Mouse (Mus musculus): ENCODE measurements around the gene Cfap97d1. TPM values are rescaled to one million over a fixed set of nuclear protein-coding genes. Genes with fewer than 3 reads are reported as not detected.

Gene Cfap97d1
- polyA plus RNA-seq, 1 experiment from 2014 or later, result not detected

DNA sequence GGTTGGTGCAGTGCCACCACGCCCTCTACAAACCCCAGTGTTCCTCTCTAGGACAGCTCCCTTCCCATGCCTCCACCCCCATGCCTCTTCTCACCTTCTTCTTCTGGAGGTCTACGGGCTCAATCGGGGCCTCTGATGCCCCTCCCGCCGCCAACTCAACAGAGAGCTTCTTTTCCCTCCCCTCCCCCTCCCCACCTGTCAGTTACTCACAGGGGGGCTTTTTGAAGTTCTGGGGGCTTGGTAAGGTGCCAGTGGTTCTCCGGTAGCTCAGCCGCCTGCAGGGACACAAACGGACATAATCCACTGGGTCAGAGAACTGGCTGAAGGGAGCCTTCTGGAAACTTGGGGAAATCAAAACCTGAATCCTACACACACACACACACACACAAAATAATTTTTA is 27.4 kb downstream of the Cfap97d1 start:
- WGBS, result 73% methylated on average over 8 of the region's 8 CpGs
- no peak for ATAC-seq (replicated peaks; ENCODE audit: insufficient number of reproducible peaks, insufficient read depth, low FRiP score, low read depth)
- no peaks in the 10 kb centered on the region for H3K27me3 ChIP-seq
- no peak overlapping the region for H3K4me2 ChIP-seq
- no peak overlapping the region for H3K27ac ChIP-seq
- no peak overlapping the region for H3K9ac ChIP-seq
- no peaks in the 10 kb centered on the region for H3K9me3 ChIP-seq (replicated peaks)
- peaks cover 6% of the 10 kb centered on the region; the same call in 1 of the 2 replicates for H3K4me1 ChIP-seq (replicated peaks)
- H3K36me3 ChIP-seq, result no peaks in the 10 kb centered on the region
- H3K4me3 ChIP-seq, result no peak overlapping the region

- no peak for ATAC-seq (replicated peaks; ENCODE audit: insufficient number of reproducible peaks, insufficient read depth, low FRiP score, low read depth)
- Histone ChIP-seq H3K4me3 (no peak overlapping the region), H3K36me3 (no peaks in the 10 kb centered on the region), H3K27me3 (no peaks in the 10 kb centered on the region), H3K4me2 (no peak overlapping the region), H3K9ac (no peak overlapping the region), H3K27ac (no peak overlapping the region), H3K9me3 (replicated peaks) (no peaks in the 10 kb centered on the region), H3K4me1 (replicated peaks) (peaks cover 8% of the 10 kb centered on the region; the same call in 1 of the 2 replicates)
- 72% methylated on average over 8 of the region's 8 CpGs for WGBS
Observed at GRCm38 (mm10) chr11:102013201-102013600, 29.1 kb downstream of the Cfap97d1 start.

- ATAC-seq (replicated peaks; ENCODE audit: insufficient number of reproducible peaks, insufficient read depth, low FRiP score, low read depth), result no peak
- WGBS, result 74% methylated on average over 6 of the region's 6 CpGs
Observed at GRCm38 (mm10) chr11:102015472-102015871, 31.4 kb downstream of the Cfap97d1 start.

GRCm38 (mm10) chr11:102016136-102016535 is 32.1 kb downstream of the Cfap97d1 start:
- H3K27ac ChIP-seq, result peak overlapping the region; percentile 39
- H3K9me3 ChIP-seq (replicated peaks), result no peaks in the 10 kb centered on the region
- H3K4me3 ChIP-seq, result no peak overlapping the region
- H3K27me3 ChIP-seq, result no peaks in the 10 kb centered on the region
- H3K4me2 ChIP-seq, result no peak overlapping the region
- ATAC-seq (replicated peaks; ENCODE audit: insufficient number of reproducible peaks, insufficient read depth, low FRiP score, low read depth), result no peak
- H3K36me3 ChIP-seq, result no peaks in the 10 kb centered on the region
- H3K4me1 ChIP-seq (replicated peaks), result peaks cover 8% of the 10 kb centered on the region; the same call in 1 of the 2 replicates
- 89% methylated on average over 1 of the region's 1 CpGs for WGBS
- no peak overlapping the region for H3K9ac ChIP-seq

More at GRCm38 (mm10) chr11:102015472-102015871, 31.4 kb downstream of the Cfap97d1 start:
- Histone ChIP-seq H3K36me3 (no peaks in the 10 kb centered on the region), H3K27me3 (no peaks in the 10 kb centered on the region), H3K9me3 (replicated peaks) (no peaks in the 10 kb centered on the region), H3K4me2 (no peak overlapping the region), H3K4me3 (no peak overlapping the region), H3K4me1 (replicated peaks) (peaks cover 8% of the 10 kb centered on the region; the same call in 1 of the 2 replicates), H3K9ac (no peak overlapping the region), H3K27ac (no peak overlapping the region)

DNA sequence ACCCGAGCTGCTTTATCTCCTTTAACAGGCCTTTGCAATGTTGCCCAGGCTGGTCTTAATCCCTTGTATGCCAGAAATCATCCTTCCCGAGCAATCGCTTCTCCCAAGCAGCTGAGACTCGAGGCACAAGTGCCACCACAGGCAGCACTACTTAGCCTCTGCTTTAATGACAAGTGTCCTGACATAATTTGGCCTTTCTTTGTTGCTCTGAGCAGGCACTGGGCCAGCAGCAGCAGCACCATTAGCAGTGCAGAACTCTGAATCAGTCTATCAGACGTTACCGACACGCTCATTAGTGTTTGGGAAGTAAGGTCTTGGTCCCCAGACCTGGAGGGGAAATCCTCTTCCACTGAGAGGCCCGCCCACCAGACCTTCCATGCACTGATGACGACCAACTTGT is 35.7 kb downstream of the Cfap97d1 start:
- Histone ChIP-seq H3K27me3 (peaks cover 8% of the 10 kb centered on the region; the same call in 1 of the 2 replicates), H3K36me3 (no peaks in the 10 kb centered on the region), H3K27ac (no peak overlapping the region), H3K9ac (no peak overlapping the region), H3K4me3 (no peak overlapping the region), H3K4me2 (no peak overlapping the region), H3K4me1 (replicated peaks) (peaks cover 8% of the 10 kb centered on the region; the same call in 1 of the 2 replicates), H3K9me3 (replicated peaks) (no peaks in the 10 kb centered on the region)
- ATAC-seq (replicated peaks; ENCODE audit: insufficient number of reproducible peaks, insufficient read depth, low FRiP score, low read depth), result no peak
- WGBS, result 67% methylated on average over 9 of the region's 9 CpGs

DNA sequence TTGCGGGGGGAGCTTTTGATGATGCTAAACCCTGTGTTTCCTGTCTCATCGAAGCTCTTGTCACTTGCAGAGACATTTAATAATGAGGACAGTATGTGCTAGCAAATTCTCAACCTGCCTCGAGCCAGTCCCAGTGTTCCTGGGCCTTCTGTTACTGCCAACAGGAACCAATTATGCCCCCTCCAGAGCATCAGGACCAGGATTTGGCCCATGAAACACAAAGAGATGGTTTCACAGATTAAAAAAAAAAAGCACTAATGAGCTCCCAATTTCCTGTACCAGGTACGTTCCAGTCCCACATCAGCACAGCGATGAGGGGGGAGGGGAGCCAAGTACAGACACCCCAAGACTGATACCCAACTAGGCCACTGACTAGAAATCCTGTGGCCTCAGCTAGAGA is 37.1 kb downstream of the Cfap97d1 start:
- no peaks in the 10 kb centered on the region for H3K36me3 ChIP-seq
- H3K27me3 ChIP-seq, result peaks cover 8% of the 10 kb centered on the region; the same call in 1 of the 2 replicates
- ATAC-seq (replicated peaks; ENCODE audit: insufficient number of reproducible peaks, insufficient read depth, low FRiP score, low read depth), result no peak
- no peak overlapping the region for H3K9ac ChIP-seq
- 88% methylated on average over 5 of the region's 5 CpGs for WGBS
- H3K9me3 ChIP-seq (replicated peaks), result no peaks in the 10 kb centered on the region
- H3K4me1 ChIP-seq (replicated peaks), result peaks cover 8% of the 10 kb centered on the region
- H3K27ac ChIP-seq, result no peak overlapping the region
- no peak overlapping the region for H3K4me3 ChIP-seq
- no peak overlapping the region for H3K4me2 ChIP-seq

DNA sequence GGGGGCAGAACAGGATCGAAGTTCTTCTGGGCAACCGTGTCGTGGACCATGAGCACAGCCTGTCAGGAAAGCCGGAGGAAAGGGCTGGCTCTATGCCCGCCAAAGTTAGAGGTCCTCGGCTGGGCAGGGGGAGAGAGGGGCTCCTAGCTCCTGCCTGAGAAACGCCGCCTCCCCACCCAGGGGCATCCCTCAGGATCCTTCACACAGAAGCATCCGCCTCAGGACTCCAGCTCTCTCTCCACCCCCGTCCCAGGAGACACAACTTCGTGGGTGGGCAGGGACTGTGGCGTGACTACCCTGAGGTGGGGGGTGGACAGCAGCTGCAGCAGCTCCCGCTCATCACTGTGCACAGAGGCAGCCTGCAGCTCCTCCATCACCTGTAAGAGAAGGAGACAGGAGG is 39.3 kb downstream of the Cfap97d1 start:
- H3K9ac ChIP-seq, result no peak overlapping the region
- H3K27me3 ChIP-seq, result peaks cover 8% of the 10 kb centered on the region; the same call in 1 of the 2 replicates
- H3K4me1 ChIP-seq (replicated peaks), result peaks cover 14% of the 10 kb centered on the region
- H3K27ac ChIP-seq, result no peak overlapping the region
- no peaks in the 10 kb centered on the region for H3K36me3 ChIP-seq
- no peak for ATAC-seq (replicated peaks; ENCODE audit: insufficient number of reproducible peaks, insufficient read depth, low FRiP score, low read depth)
- WGBS, result 84% methylated on average over 13 of the region's 13 CpGs
- H3K4me3 ChIP-seq, result no peak overlapping the region
- no peak overlapping the region for H3K4me2 ChIP-seq
- no peaks in the 10 kb centered on the region for H3K9me3 ChIP-seq (replicated peaks)

GRCm38 (mm10) chr11:102024084-102024758 is 40.1 kb downstream of the Cfap97d1 start:
- Histone ChIP-seq H3K4me3 (no peak overlapping the region), H3K27ac (no peak overlapping the region), H3K4me1 (replicated peaks) (peaks cover 14% of the 10 kb centered on the region), H3K27me3 (peaks cover 8% of the 10 kb centered on the region; the same call in 1 of the 2 replicates), H3K9ac (no peak overlapping the region), H3K4me2 (no peak overlapping the region), H3K9me3 (replicated peaks) (no peaks in the 10 kb centered on the region), H3K36me3 (no peaks in the 10 kb centered on the region)
- ATAC-seq (replicated peaks; ENCODE audit: insufficient number of reproducible peaks, insufficient read depth, low FRiP score, low read depth), result no peak
- 75% methylated on average over 6 of the region's 6 CpGs for WGBS

DNA sequence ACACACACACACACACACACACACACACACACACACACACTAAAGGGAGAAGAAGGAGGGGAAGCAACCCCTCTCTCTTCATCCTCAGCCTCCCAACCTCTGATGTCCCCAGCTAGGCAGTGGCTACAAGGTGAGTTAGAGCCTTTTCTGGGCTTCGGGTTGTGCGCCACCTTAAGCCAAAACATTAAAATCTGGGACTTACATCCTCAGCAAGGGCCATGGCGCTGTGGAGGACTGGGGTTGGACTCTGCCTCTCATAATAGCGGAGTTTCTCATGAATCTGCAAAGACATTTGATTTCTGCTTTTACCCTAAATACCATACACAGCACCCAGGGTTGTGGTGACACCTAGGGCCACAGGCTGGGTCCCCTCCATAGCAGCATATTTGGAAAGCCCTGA is 40.8 kb downstream of the Cfap97d1 start:
- no peak overlapping the region for H3K4me3 ChIP-seq
- peaks cover 14% of the 10 kb centered on the region for H3K4me1 ChIP-seq (replicated peaks)
- peaks cover 8% of the 10 kb centered on the region; the same call in 1 of the 2 replicates for H3K27me3 ChIP-seq
- no peak for ATAC-seq (replicated peaks; ENCODE audit: insufficient number of reproducible peaks, insufficient read depth, low FRiP score, low read depth)
- H3K9me3 ChIP-seq (replicated peaks), result no peaks in the 10 kb centered on the region
- H3K9ac ChIP-seq, result no peak overlapping the region
- WGBS, result 85% methylated on average over 4 of the region's 4 CpGs
- no peak overlapping the region for H3K4me2 ChIP-seq
- H3K27ac ChIP-seq, result no peak overlapping the region
- H3K36me3 ChIP-seq, result no peaks in the 10 kb centered on the region

DNA sequence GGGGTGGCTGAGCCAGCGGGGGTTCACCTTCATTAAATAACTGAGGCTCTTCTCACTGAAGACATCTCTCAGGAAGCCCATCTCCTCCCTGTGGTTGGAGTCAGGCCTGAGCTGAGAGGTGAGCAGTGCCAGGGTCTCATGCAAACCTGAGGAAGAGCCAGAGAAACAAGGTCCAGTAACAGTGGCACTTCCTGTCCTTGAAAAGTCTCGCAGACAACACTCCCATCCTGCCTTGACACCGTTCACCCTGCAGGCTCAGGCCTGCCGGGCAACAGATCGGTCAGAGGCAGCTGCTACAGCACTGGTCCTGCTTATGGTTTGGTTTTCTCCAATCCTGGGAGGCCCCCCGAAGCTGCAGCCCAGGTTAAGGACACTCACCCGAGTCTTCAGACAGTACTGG is 41.3 kb downstream of the Cfap97d1 start:
- ATAC-seq (replicated peaks; ENCODE audit: insufficient number of reproducible peaks, insufficient read depth, low FRiP score, low read depth), result no peak
- Histone ChIP-seq H3K9me3 (replicated peaks) (no peaks in the 10 kb centered on the region), H3K9ac (no peak overlapping the region), H3K4me2 (no peak overlapping the region), H3K27me3 (peaks cover 8% of the 10 kb centered on the region; the same call in 1 of the 2 replicates), H3K27ac (no peak overlapping the region), H3K4me1 (replicated peaks) (peaks cover 14% of the 10 kb centered on the region), H3K4me3 (peak overlapping the region; percentile 77; the same call in 1 of the 2 replicates), H3K36me3 (no peaks in the 10 kb centered on the region)
- 55% methylated on average over 7 of the region's 7 CpGs for WGBS

DNA sequence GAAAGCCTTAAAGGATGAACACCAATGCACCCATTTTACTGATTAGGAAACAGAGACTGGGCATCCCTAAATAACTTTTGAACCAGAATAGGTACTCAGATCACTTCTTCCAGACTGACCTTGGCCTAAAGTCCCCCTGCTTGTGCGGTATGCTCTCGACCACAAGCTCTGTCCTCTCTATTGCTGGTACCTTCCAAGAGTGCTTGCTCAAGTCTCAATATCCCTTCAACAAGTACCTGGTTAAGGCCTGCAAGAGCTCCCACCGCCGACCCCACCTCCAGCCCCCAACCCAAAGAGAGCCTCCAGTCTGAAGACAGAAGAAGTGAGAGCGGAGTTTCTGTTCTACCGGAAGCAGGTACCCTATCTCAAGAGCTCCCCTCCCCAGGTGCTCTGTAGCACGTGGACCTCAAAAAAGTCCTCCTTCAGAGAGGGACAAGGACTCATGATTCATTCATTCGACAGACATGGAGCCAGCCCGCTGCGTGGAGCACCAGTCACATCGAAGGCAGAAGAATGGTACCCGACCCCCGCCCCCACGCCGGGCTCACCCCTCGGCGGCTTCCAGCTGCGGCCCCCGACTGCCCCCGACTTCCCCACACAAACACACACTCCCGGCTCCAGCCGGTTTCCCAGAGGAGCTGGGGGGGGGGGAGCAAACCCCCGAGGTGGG is 42.0 kb downstream of the Cfap97d1 start:
- Histone ChIP-seq H3K9me3 (replicated peaks) (no peaks in the 10 kb centered on the region), H3K36me3 (no peaks in the 10 kb centered on the region), H3K4me1 (replicated peaks) (peaks cover 14% of the 10 kb centered on the region), H3K27me3 (peaks cover 8% of the 10 kb centered on the region; the same call in 1 of the 2 replicates), H3K9ac (peak overlapping the region; percentile 66), H3K4me3 (peak overlapping the region; percentile 77), H3K27ac (no peak overlapping the region), H3K4me2 (peak overlapping the region; percentile 96)
- 5% methylated on average over 22 of the region's 23 CpGs for WGBS
- peak; percentile 6; the same call in 1 of the 2 replicates for ATAC-seq (replicated peaks; ENCODE audit: insufficient number of reproducible peaks, insufficient read depth, low FRiP score, low read depth)

Measured in heart, embryonic 15.5 days (tissue).